Mouse (Mus musculus) limb, embryonic 12.5 days (tissue): Measurements from ENCODE around the gene Rpl5. TPM values are rescaled to one million over a fixed set of nuclear protein-coding genes. Genes with fewer than 3 reads are reported as not detected.
"Not testable (repeated sequence)": the region's sequence is repeated elsewhere in the genome, so short reads cannot be mapped to it uniquely, and the experiment has no call there.

Source experiments
- ATAC-seq: fragments of 200-750 bp; cut with Nextera tagmentation; 2 replicates; pipeline ENCODE4 v1.8.0; 2017; ENCODE audit warnings: low read depth, moderate TSS enrichment; ENCODE audit not compliant: insufficient number of reproducible peaks, insufficient read depth, low FRiP score, low TSS enrichment
- H3K27ac ChIP-seq: fragments of 300-500 bp; sonication (generic); 2 replicates; pipeline ENCODE4 v1.5.1; 2016; ENCODE audit warnings: mild to moderate bottlenecking, moderate library complexity
- H3K27me3 ChIP-seq: fragments of 300-500 bp; sonication (generic); 2 replicates; pipeline ENCODE4 v1.6.1; 2016; ENCODE audit warnings: mild to moderate bottlenecking, moderate library complexity
- H3K36me3 ChIP-seq: fragments of 300-500 bp; sonication (generic); 2 replicates; pipeline ENCODE4 v1.6.1; 2016; ENCODE audit warnings: mild to moderate bottlenecking, moderate library complexity
- H3K4me1 ChIP-seq: fragments of 300-500 bp; sonication (generic); replicated peaks from 2 replicates; pipeline ENCODE4 v1.6.1; 2016
- H3K4me2 ChIP-seq: fragments of 300-500 bp; sonication (generic); 2 replicates; pipeline ENCODE4 v1.6.1; 2016; ENCODE audit warnings: mild to moderate bottlenecking, moderate library complexity
- H3K4me3 ChIP-seq: fragments of 300-500 bp; sonication (generic); replicated peaks from 2 replicates; pipeline ENCODE4 v1.5.1; 2016; ENCODE audit warnings: mild to moderate bottlenecking
- H3K9ac ChIP-seq: fragments of 300-500 bp; sonication (generic); replicated peaks from 2 replicates; pipeline ENCODE4 v1.6.1; 2016; ENCODE audit warnings: mild to moderate bottlenecking, moderate library complexity
- H3K9me3 ChIP-seq: fragments of 300-500 bp; sonication (generic); 2 replicates; pipeline ENCODE4 v1.6.1; 2016; ENCODE audit warnings: mild to moderate bottlenecking, moderate library complexity
- WGBS: fragments of 180-500 bp; shearing (Covaris S2); methylation state at CpG from one replicate; pipeline ENCODE4 v1.1.7; 2016; 5-methylcytosine and 5-hydroxymethylcytosine counted together
- polyA plus RNA-seq: library from polyadenylated mRNA; unstranded; fragments of >200 nt; fragmentation: Nextera tagmentation; extraction: Ambion mirVana; gene quantifications from 2 replicates; pipeline ENCODE4 v1.2.1, GENCODE M21; 2016

Gene Rpl5
- polyA plus RNA-seq, 1 experiment from 2014 or later, result 80.0 TPM

DNA sequence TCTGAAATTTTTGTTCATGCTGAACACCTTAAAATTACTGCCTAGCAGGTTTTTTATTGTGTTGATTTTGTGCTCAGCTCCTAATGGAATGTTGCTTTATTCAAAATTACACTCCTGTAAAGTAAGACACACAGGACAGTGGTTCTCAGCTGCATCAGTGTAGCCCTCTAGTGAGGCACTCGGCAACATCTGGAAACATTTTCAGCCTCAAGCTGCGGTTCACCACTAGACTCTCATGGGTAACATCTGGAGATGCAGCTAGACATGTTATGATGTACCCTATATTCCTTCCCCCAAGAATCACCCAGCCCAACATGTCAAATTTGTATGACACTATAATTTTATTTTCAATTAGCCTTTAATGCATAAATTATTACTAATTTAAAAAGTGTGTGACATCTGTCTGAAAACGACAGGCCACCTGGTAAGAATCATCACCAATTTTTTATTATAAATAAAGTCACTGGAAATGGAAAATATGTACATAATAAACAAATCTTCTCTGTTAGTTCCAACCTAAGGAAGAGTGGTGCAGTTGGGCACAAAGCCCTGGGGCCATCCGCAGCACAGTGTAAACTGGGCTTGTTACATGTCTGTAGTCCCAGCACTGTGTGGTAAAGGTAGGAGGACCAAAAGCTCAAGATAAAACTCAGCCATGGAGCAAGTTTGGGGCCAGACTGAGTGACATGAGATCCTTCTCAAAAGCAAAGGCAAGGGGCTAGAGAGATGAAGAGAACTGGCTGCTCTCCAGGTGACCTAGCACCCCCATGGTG, 33.1 kb downstream of the Rpl5 start:
- ATAC-seq, result no peak
- H3K27ac ChIP-seq, result no peak overlapping the region
- no peak overlapping the region for H3K9ac ChIP-seq
- peaks cover 10% of the 10 kb centered on the region for H3K4me1 ChIP-seq
- WGBS, result 59% methylated on average over 4 of the region's 4 CpGs
- no peak overlapping the region for H3K4me3 ChIP-seq
- H3K36me3 ChIP-seq, result no peaks in the 10 kb centered on the region
- no peaks in the 10 kb centered on the region for H3K27me3 ChIP-seq
- H3K9me3 ChIP-seq, result no peaks in the 10 kb centered on the region
- no peak overlapping the region for H3K4me2 ChIP-seq

DNA sequence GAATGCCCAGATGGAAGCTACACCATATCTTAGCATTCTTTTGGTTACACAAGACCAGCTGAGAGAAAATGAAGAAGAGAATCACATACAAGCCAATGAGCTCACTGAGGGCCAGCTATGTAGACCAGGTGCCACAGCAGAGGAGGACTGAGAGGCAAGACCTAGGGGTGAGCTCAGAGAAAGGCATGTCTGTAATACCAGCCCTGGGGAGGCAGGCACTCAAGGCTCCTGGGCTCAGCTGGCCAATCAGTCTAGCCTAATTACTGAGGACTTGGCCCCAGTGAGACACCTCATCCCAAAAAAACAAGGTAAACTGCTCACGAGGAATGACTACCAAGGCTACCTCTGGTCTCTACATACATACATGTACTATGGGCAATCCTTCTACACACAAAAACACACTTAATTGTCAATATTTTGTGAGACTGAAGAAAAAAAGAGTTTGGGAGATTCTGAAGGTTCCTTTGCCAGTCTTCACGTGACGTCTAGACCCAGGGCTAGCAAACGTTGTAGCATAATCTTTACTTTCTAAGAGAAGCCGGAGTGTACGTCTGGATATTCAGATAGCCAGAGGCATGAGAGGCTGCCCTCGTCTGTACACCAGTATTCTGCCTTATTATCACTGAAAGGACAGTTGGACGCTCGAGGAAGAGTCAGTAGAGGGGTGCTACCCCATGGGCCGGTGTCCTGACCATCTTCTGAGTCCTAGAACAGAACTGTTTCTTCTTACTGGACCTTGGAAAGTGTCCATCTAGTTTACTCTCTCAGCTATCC, 34.7 kb downstream of the Rpl5 start:
- no peak overlapping the region for H3K4me3 ChIP-seq
- no peak overlapping the region for H3K9ac ChIP-seq
- no peaks in the 10 kb centered on the region for H3K27me3 ChIP-seq
- 86% methylated on average over 10 of the region's 10 CpGs for WGBS
- H3K4me1 ChIP-seq, result peaks cover 10% of the 10 kb centered on the region
- ATAC-seq, result no peak
- H3K9me3 ChIP-seq, result no peaks in the 10 kb centered on the region
- H3K36me3 ChIP-seq, result no peaks in the 10 kb centered on the region
- no peak overlapping the region for H3K27ac ChIP-seq
- no peak overlapping the region for H3K4me2 ChIP-seq

DNA sequence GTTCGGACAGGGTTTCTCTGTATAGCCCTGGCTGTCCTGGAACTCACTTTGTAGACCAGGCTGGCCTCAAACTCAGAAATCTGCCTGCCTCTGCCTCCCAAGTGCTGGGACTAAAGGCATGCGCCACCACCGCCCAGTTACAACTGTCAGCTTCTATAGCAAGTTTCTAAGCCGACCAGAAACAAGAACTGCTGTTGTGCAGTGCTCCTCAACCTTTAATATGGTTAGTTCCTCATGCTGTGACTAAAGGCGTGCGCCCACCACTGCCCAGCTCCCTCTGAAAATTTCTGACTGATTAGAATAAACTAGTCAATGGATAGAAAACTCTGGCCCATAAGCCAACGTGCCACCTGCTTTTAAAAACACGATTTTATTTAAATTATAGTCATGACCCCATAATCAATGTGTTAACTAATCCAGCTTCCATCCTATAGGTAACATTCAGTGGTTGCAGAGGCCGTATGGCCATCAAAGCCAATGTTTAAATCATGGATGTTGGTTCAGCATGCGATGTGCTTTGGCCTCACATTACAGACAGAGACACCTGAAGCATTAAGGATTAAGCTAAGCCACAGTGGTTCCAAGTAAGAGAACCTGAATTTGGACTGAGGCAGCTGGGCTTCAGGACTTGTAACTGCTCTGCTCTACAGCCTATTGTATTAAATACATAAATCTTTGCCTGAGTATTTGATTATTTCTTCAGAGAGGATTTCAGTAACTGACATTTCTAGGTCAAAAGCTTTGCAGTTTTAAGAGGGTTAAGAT, 36.5 kb downstream of the Rpl5 start:
- H3K27me3 ChIP-seq, result no peaks in the 10 kb centered on the region
- ATAC-seq, result no peak
- no peaks in the 10 kb centered on the region for H3K9me3 ChIP-seq
- H3K27ac ChIP-seq, result no peak overlapping the region
- no peaks in the 10 kb centered on the region for H3K36me3 ChIP-seq
- no peak overlapping the region for H3K4me2 ChIP-seq
- no peak overlapping the region for H3K9ac ChIP-seq
- WGBS, result 91% methylated on average over 10 of the region's 10 CpGs
- H3K4me3 ChIP-seq, result no peak overlapping the region
- peaks cover 10% of the 10 kb centered on the region for H3K4me1 ChIP-seq

DNA sequence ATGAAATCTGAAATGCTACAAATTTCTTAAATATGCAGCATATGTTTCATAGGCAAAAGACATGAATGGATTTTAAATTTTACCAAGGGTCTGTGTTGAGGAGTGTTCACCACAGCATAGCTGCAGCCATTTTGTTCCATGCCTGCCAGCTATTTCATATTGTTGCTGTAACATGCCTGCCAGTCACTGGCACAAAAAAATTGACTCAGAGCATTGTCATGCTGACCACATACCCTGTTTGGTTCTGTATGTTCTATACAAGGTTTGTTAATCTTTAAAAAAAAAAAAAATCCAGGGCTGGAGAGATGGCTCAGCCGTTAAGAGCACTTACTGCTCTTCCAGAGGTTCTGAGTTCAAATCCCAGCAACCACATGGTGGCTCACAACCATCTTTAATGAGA, 38.2 kb downstream of the Rpl5 start:
- H3K4me2 ChIP-seq, ATAC-seq, H3K27me3 ChIP-seq, H3K9ac ChIP-seq, H3K4me1 ChIP-seq, H3K9me3 ChIP-seq, H3K36me3 ChIP-seq, H3K4me3 ChIP-seq, H3K27ac ChIP-seq: not testable (repeated sequence)
- WGBS, result 78% methylated on average over 1 of the region's 1 CpGs

DNA sequence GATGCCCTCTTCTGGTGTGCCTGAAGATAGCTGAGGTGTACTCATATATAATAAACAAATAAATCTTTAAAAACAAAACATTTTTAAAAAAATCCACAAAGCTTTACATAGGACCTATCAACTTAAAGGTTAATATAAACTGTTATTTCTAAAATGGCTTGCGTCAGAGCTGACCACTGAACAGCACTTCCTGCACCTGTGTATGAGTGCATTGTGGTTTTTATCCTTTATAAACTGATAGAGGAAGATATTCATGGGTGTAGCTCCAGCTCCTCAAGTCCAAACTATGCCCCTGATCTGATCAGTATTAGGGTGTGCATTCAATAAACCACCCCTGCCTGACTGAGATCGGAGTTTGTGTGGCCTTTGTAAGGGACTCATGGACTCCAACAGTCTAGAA, 38.6 kb downstream of the Rpl5 start:
- Histone ChIP-seq H3K9ac (no peak overlapping the region), H3K27me3 (no peaks in the 10 kb centered on the region), H3K4me3 (no peak overlapping the region), H3K4me1 (no peaks in the 10 kb centered on the region), H3K4me2 (no peak overlapping the region), H3K9me3 (no peaks in the 10 kb centered on the region), H3K36me3 (no peaks in the 10 kb centered on the region), H3K27ac (no peak overlapping the region)
- 98% methylated on average over 2 of the region's 2 CpGs for WGBS
- no peak for ATAC-seq

DNA sequence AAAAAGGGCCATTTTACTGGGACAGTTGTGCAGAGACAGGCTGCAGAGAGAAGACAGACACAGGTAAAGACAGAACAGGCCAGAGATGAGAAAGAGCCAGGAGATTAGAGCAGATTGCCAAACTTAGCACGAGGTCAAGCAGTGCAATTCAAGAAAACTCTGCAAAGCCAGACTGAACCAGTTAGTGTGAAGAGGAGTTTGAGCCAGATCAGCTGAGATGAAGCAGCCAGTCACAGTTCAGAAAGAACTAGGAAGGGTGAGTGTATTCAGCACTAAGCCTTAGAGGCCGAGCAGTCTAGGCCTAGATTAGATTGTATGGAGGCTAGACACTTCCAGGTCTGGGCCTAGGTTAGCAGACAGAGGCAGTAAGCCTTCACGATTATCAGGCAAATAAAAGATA, 39.4 kb downstream of the Rpl5 start:
- Histone ChIP-seq H3K9me3 (no peaks in the 10 kb centered on the region), H3K36me3 (no peaks in the 10 kb centered on the region), H3K27me3 (no peaks in the 10 kb centered on the region), H3K27ac (no peak overlapping the region), H3K9ac (no peak overlapping the region), H3K4me2 (no peak overlapping the region), H3K4me3 (no peak overlapping the region), H3K4me1 (no peaks in the 10 kb centered on the region)
- ATAC-seq, result no peak
- WGBS, result 76% methylated on average over 3 of the region's 3 CpGs

DNA sequence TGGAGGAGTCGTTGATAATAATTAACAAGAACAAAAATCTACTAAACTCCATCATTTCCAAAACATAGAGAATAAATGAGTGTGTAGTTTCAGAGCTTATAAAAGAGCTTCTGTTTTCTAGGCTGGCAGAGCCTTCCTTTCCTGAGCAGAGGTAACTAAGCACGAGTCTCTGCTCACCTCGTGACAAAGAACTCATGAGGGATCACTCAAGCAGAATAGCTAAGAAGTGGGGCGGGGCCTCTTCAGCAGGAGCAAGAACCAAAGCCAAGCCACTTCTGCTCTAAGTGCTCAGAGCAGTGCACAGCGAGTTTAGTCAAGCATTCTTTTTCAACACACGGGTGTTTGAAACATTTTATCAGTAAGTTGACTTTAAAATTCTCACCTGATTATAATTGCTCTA, 40.9 kb downstream of the Rpl5 start:
- H3K4me3 ChIP-seq, result no peak overlapping the region
- H3K27me3 ChIP-seq, result no peaks in the 10 kb centered on the region
- no peaks in the 10 kb centered on the region for H3K9me3 ChIP-seq
- H3K4me1 ChIP-seq, result no peaks in the 10 kb centered on the region
- no peak overlapping the region for H3K4me2 ChIP-seq
- no peak for ATAC-seq
- H3K27ac ChIP-seq, result no peak overlapping the region
- 62% methylated on average over 6 of the region's 6 CpGs for WGBS
- no peak overlapping the region for H3K9ac ChIP-seq
- H3K36me3 ChIP-seq, result no peaks in the 10 kb centered on the region

DNA sequence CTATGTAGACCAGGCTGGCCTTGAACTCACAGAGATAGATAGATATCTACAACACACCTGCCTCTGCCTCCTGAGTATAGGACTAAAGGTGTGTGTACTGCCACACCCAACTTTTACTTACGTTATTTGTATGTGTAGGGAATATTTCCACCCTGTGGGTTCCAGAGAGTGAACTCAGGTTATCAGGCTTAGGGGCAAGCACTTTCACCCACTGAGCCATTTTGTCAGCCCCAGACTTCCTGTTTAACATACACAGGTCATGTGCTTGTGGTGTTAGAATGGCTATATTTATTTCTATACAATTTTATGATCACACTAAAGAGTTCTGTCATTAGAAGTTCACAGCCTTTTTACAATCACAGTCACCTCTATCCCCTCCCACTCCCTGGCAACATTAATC, 42.6 kb downstream of the Rpl5 start:
- Histone ChIP-seq H3K4me3 (no peak overlapping the region), H3K36me3 (no peaks in the 10 kb centered on the region), H3K27ac (no peak overlapping the region), H3K4me1 (no peaks in the 10 kb centered on the region), H3K9ac (no peak overlapping the region), H3K9me3 (no peaks in the 10 kb centered on the region), H3K4me2 (no peak overlapping the region), H3K27me3 (no peaks in the 10 kb centered on the region)
- ATAC-seq, result no peak
- WGBS, result 90% methylated on average over 1 of the region's 1 CpGs

DNA sequence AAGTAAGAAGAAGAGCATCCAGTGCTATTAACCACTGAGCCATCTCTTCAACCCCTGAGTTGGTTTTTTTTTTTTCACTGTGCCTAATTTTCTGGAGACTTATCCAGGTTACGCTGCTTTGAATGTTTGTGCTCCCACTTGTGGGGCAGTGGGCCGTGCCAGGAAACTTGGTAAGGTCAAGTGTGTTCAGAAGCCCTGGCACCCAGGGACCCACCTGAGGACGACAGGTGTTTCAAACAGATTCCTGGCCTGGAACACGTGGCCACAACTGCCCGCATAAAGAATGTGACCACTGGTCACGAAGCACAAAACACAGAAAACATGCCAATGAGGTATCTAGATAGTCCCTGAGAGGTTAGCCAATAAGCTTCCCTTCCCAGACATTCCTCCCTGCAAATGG, 43.2 kb downstream of the Rpl5 start:
- no peak for ATAC-seq
- 91% methylated on average over 6 of the region's 6 CpGs for WGBS

DNA sequence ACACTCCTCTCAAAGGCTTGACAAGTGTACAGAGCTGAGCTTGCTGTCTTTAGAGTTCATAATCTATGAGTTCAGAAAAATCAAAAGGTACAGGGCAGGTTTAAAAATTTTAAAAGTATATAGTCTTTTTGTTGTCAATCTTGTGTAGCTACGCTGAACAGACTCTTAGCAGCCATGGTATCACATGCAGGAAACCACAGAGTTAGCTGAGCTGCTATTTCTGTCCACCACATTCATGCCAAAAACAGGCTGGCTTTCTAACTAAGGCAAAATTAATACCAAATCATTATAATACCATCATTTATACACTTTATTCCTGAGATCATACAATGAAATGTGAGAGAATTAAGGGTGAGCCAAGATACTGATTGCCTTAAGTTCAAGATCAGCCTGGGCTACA, 46.2 kb downstream of the Rpl5 start:
- Histone ChIP-seq H3K9me3 (no peaks in the 10 kb centered on the region), H3K36me3 (no peaks in the 10 kb centered on the region), H3K27me3 (no peaks in the 10 kb centered on the region), H3K4me1 (no peaks in the 10 kb centered on the region), H3K4me3 (no peak overlapping the region), H3K9ac (no peak overlapping the region), H3K27ac (no peak overlapping the region), H3K4me2 (no peak overlapping the region)
- no peak for ATAC-seq
- WGBS, result 94% methylated on average over 1 of the region's 1 CpGs

More for the DNA sequence above, 43.2 kb downstream of the Rpl5 start:
- Histone ChIP-seq H3K4me1 (no peaks in the 10 kb centered on the region), H3K27ac (no peak overlapping the region), H3K9ac (no peak overlapping the region), H3K4me2 (no peak overlapping the region), H3K36me3 (no peaks in the 10 kb centered on the region), H3K27me3 (no peaks in the 10 kb centered on the region), H3K4me3 (no peak overlapping the region), H3K9me3 (no peaks in the 10 kb centered on the region)

DNA sequence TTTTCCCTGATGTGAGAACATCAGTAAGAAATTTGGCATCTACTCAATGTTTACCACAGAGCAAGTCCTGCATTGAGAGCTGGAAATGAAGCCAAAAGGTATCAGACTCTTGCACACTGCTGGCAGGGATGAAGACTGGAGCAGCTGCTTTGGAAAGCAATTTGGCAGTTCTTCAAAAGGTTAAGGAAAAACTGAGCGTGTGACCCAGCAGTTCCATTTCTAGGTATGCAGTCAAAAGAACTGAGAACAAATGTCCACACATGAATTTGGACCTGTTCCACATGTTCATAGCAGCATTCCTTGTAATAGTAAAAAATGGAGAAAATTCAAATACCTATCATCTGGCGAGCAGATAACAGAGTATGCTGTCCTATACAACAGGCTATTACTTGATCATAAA, 47.2 kb downstream of the Rpl5 start:
- Histone ChIP-seq H3K4me2 (no peak overlapping the region), H3K4me1 (no peaks in the 10 kb centered on the region), H3K9me3 (no peaks in the 10 kb centered on the region), H3K9ac (no peak overlapping the region), H3K4me3 (no peak overlapping the region), H3K27me3 (no peaks in the 10 kb centered on the region), H3K27ac (no peak overlapping the region), H3K36me3 (no peaks in the 10 kb centered on the region)
- ATAC-seq, result no peak
- WGBS, result 77% methylated on average over 2 of the region's 2 CpGs
